Mouse (Mus musculus) liver, embryonic 14.5 days (tissue): ENCODE results near the gene Serinc5. TPM values are rescaled to one million over a fixed set of nuclear protein-coding genes. Genes with fewer than 3 reads are reported as not detected.

ENCODE experiments used
- ATAC-seq: fragments of 200-750 bp; cut with Nextera tagmentation; 2 replicates; pipeline ENCODE4 v1.8.0; 2017; ENCODE audit warnings: moderate number of reproducible peaks, mild to moderate bottlenecking, moderate library complexity; ENCODE audit not compliant: insufficient read depth
- DNase-seq, 3 experiments: peaks; one replicate each; pipeline ENCODE4 v3.0.0-alpha.2; 2012 to 2013; ENCODE audit warnings: low read depth in 3 of 3, low spot score in 3 of 3
- H3K27ac ChIP-seq: fragments of 300-500 bp; sonication (generic); 2 replicates; pipeline ENCODE4 v1.5.1; 2014; ENCODE audit warnings: moderate library complexity, mild to moderate bottlenecking, control low read depth, inconsistent platforms
- H3K27me3 ChIP-seq: fragments of 300-500 bp; sonication (generic); 2 replicates; pipeline ENCODE4 v1.6.1; 2014; ENCODE audit warnings: mild to moderate bottlenecking, low read length, moderate library complexity; ENCODE audit not compliant: control insufficient read depth, insufficient read depth
- H3K36me3 ChIP-seq: fragments of 300-500 bp; sonication (generic); replicated peaks from 2 replicates; pipeline ENCODE4 v1.6.1; 2014; ENCODE audit warnings: low read depth; ENCODE audit not compliant: control insufficient read depth, insufficient read depth
- H3K4me1 ChIP-seq, 2 experiments: fragments of 200-500 bp in 1 of 2; fragments of 300-500 bp in 1 of 2; sonication (generic) in 1 of 2; replicated peaks; 2 replicates each; pipeline ENCODE4 v1.6.1; 2012 to 2014; ENCODE audit warnings: antibody characterized with exemption in 1 of 2, inconsistent platforms in 1 of 2, low read length in 1 of 2; ENCODE audit not compliant: control insufficient read depth in 2 of 2, insufficient read depth in 2 of 2
- H3K4me2 ChIP-seq: fragments of 300-500 bp; sonication (generic); 2 replicates; pipeline ENCODE4 v1.6.1; 2014; ENCODE audit warnings: low read depth, mild to moderate bottlenecking, control low read depth, moderate library complexity
- H3K4me3 ChIP-seq, 2 experiments: fragments of 200-500 bp in 1 of 2; fragments of 300-500 bp in 1 of 2; sonication (generic) in 1 of 2; 2 replicates each; pipeline ENCODE4 v1.5.1; 2012 to 2014; ENCODE audit warnings: low read depth in 2 of 2, low read length in 2 of 2, mild to moderate bottlenecking in 2 of 2, control low read depth in 1 of 2, inconsistent platforms in 1 of 2, moderate library complexity in 1 of 2; ENCODE audit not compliant: insufficient read depth in 1 of 2
- H3K9ac ChIP-seq: fragments of 300-500 bp; sonication (generic); replicated peaks from 2 replicates; pipeline ENCODE4 v1.6.1; 2014; ENCODE audit warnings: mild to moderate bottlenecking, control low read depth, moderate library complexity
- H3K9me3 ChIP-seq: fragments of 300-500 bp; sonication (generic); 2 replicates; pipeline ENCODE4 v1.6.1; 2016; ENCODE audit warnings: low read length, mixed read lengths; ENCODE audit not compliant: control insufficient read depth
- CTCF ChIP-seq: IDR thresholded peaks from 2 replicates; pipeline ENCODE4 v1.5.1; 2016; ENCODE audit warnings: antibody characterized with exemption, low read depth, control low read depth
- EP300 ChIP-seq: IDR thresholded peaks from 2 replicates; pipeline ENCODE4 v1.6.1; 2016; ENCODE audit warnings: antibody characterized with exemption, low read depth
- WGBS: fragments of 180-500 bp; shearing (Covaris S2); extraction: QIAGEN DNeasy Blood & Tissue Kit; methylation state at CpG from one replicate; pipeline ENCODE4 v1.1.7; 2014; ENCODE audit not compliant: insufficient replicate concordance; 5-methylcytosine and 5-hydroxymethylcytosine counted together
- polyA plus RNA-seq, 2 experiments: library from polyadenylated mRNA; depleted of rRNA in 1 of 2; stranded (reverse) in 1 of 2; unstranded in 1 of 2; fragments of >200 nt; fragmentation: Nextera tagmentation in 1 of 2; extraction: Ambion mirVana in 1 of 2; gene quantifications; 2 replicates each; pipeline versions ENCODE4 v1.2.1 to v1.2.3; 2012 to 2014

Serinc5 gene
- polyA plus RNA-seq, 2 experiments, result 14.2 to 17.9 TPM

DNA sequence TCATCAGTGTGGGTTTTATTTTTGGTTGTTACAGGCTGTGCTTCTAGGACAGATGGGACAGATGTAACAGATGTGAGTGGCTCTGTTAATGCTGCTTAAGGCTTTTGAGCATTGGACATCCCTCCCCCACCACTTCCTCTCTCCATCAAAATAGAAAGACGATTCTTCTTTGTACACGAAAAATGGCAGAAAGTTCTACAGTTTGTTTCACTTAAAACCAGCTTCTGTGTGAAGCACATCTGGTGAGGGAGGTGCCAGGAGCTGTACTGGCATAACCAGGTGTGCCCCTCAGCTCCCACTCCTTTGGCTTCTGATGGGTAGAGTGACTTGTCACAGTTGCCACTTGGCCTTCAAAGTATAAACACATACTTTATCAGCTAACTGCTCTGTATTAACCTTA lies 63.8 kb downstream of the Serinc5 start:
- 48% methylated on average over 2 of the region's 2 CpGs for WGBS
- DNase-seq (no peak), ATAC-seq (no peak)
- Histone ChIP-seq H3K4me1 (peaks cover 0 to 5% of the 10 kb centered on the region in 2 experiments; a peak in 2 of 4 replicates), H3K9me3 (no peaks in the 10 kb centered on the region), H3K9ac (no peak overlapping the region), H3K4me3 (no peak overlapping the region), H3K27ac (no peak overlapping the region), H3K27me3 (no peaks in the 10 kb centered on the region), H3K36me3 (no peaks in the 10 kb centered on the region), H3K4me2 (no peak overlapping the region)
- TF ChIP-seq EP300, result no peak
- no peak for TF ChIP-seq CTCF

DNA sequence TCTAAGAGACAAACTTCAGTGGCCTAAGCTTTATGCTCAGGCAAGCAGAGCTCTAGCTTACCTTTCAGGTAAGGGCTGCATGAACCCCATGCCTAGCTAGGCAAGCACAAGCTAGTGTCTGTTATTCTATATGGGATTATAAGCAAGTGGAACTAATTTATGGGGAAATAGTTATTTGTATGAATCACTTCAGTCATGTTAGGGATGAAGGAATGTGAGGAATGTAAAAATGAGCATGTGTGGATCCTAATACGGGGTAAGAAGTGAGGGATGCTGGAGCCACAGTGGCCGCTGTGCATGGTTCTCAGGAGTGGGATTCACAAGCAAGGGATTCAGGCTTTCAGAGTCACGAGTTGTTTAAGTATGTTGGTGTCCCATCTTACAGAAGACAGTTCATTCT lies 64.4 kb downstream of the Serinc5 start:
- Histone ChIP-seq H3K36me3 (no peaks in the 10 kb centered on the region), H3K27me3 (no peaks in the 10 kb centered on the region), H3K4me1 (peaks cover 0 to 5% of the 10 kb centered on the region in 2 experiments; a peak in 2 of 4 replicates), H3K27ac (no peak overlapping the region), H3K4me3 (no peak overlapping the region), H3K9ac (no peak overlapping the region), H3K4me2 (no peak overlapping the region), H3K9me3 (no peaks in the 10 kb centered on the region)
- 79% methylated on average over 3 of the region's 3 CpGs for WGBS
- no peak for ATAC-seq
- no peak for DNase-seq
- no peak for TF ChIP-seq CTCF
- no peak for TF ChIP-seq EP300

DNA sequence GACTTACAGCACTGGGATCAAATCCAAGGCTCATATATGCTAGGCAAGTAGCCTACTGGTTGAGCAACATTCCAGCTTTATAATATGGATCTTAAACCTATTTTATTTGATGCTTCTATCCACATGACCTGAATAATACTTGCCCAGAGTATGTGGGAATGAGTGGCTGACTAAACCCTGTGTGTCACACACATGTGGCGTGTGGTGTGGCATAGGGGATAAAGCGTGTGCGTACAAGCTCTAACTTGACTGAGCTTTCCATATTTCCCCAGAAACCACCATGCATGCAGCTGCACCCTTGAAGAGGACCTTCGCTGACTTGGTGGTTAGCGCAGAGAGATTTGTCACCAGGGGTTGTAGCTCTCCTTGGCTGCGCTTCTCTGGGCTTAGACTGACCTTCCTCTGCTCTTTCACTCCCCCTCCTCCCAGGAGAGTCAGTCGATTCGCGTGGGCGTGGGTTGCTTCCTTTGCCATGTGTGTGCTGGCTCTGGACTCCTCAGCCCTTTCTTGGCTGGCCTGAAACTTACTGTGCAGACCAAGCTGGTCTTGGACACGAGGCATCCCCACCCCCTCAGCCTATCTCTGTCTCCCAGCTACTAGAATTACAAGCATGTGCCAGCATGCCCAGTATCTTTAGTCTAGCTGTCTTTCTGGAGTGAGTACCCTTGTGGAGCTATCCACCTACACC lies 65.2 kb downstream of the Serinc5 start:
- Histone ChIP-seq H3K9me3 (no peaks in the 10 kb centered on the region), H3K36me3 (no peaks in the 10 kb centered on the region), H3K27ac (no peak overlapping the region), H3K4me2 (no peak overlapping the region), H3K4me1 (peaks cover 0 to 5% of the 10 kb centered on the region in 2 experiments; a peak in 2 of 4 replicates), H3K9ac (no peak overlapping the region), H3K27me3 (no peaks in the 10 kb centered on the region), H3K4me3 (no peak overlapping the region)
- ATAC-seq, result no peak
- no peak for DNase-seq
- 71% methylated on average over 11 of the region's 11 CpGs for WGBS
- TF ChIP-seq CTCF (no peak), EP300 (no peak)

DNA sequence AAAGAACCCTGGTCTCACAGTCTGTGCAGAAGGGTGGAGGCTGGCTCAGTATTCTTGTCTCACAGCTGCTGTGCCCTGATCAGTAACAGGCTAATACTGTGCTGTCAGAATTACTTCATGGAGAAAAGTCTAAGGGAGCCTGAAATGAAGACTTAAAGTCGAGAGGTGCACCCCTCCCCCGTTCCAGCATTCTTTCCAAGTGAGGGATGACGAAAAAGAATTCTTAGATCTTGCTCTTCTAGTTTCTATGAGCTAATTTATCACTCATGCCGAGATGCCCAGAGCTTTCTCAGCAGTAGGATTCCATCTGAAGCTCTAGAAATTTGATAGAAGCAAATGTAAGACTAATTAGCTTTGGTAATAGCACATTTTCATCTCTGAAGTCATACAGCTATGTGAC lies 66.8 kb downstream of the Serinc5 start:
- Histone ChIP-seq H3K27ac (no peak overlapping the region), H3K4me1 (peaks cover 0 to 5% of the 10 kb centered on the region in 2 experiments; a peak in 2 of 4 replicates), H3K9ac (no peak overlapping the region), H3K4me3 (no peak overlapping the region), H3K9me3 (no peaks in the 10 kb centered on the region), H3K36me3 (no peaks in the 10 kb centered on the region), H3K27me3 (no peaks in the 10 kb centered on the region), H3K4me2 (no peak overlapping the region)
- ATAC-seq (no peak), DNase-seq (no peak)
- TF ChIP-seq EP300 (no peak), CTCF (no peak)
- 71% methylated on average over 4 of the region's 4 CpGs for WGBS

DNA sequence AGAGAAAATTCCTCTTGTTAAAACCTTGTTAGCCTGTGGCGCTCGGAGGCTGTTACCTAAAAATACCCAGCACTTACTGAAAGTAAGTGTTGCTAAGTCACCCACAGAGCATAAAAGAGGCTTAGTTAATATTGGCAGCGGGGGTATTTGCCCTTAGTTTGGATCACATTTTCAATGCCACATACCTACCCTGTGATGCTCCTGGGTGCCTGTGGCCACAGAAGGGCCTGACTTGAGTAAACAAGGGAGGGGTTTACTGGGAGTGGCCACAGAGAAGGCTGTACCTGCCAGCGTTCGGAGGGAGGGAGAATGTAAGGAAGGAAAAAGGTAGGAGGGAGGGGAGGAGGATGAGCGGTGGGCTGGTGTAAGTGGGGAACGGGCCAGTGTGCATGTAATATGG lies 68.8 kb downstream of the Serinc5 start:
- no peak overlapping the region for H3K4me3 ChIP-seq
- no peak overlapping the region for H3K9ac ChIP-seq
- DNase-seq, result no peak
- H3K27ac ChIP-seq, result no peak overlapping the region
- H3K4me2 ChIP-seq, result no peak overlapping the region
- TF ChIP-seq EP300 (no peak), CTCF (no peak)
- 81% methylated on average over 7 of the region's 7 CpGs for WGBS
- H3K4me1 ChIP-seq, result peaks cover 0 to 5% of the 10 kb centered on the region in 2 experiments; a peak in 2 of 4 replicates
- no peaks in the 10 kb centered on the region for H3K27me3 ChIP-seq
- 0 out of 2 replicates have a peak, but pooled peaks cover 4% of the 10 kb centered on the region for H3K36me3 ChIP-seq
- no peaks in the 10 kb centered on the region for H3K9me3 ChIP-seq
- no peak for ATAC-seq
